Mouse (Mus musculus) bone marrow, adult 2 months (tissue): Measurements from ENCODE around the gene Htra2.

Experiments
- CTCF ChIP-seq: fragments of 200-500 bp; IDR thresholded peaks from 2 replicates; pipeline ENCODE4 v1.5.1; 2011; ENCODE audit warnings: low read length, control low read depth; ENCODE audit not compliant: control insufficient read depth, insufficient read depth
- POLR2A ChIP-seq: fragments of 200-500 bp; IDR thresholded peaks from 2 replicates; pipeline ENCODE4 v1.6.1; 2011; ENCODE audit warnings: low read depth, mild to moderate bottlenecking, control low read depth, low read length, borderline replicate concordance; ENCODE audit not compliant: control insufficient read depth

- TF ChIP-seq POLR2A (no peak), CTCF (no peak)
Measured at GRCm38 (mm10) chr6:83011255-83011654, 43.8 kb downstream of the Htra2 start.
